Mouse (Mus musculus) gastrocnemius, adult 2 months (tissue): Measurements from ENCODE around the gene Zmynd15. TPM values are rescaled to one million over a fixed set of nuclear protein-coding genes. Genes with fewer than 3 reads are reported as not detected.
"Not testable (repeated sequence)": the region's sequence is repeated elsewhere in the genome, so short reads cannot be mapped to it uniquely, and the experiment has no call there.

Experiments
- DNase-seq: peaks from one replicate; pipeline ENCODE4 v3.0.0; 2022
- H3K27ac ChIP-seq: fragments of 200-600 bp; 2 replicates; pipeline ENCODE4 v1.8.1; 2022; ENCODE audit warnings: mild to moderate bottlenecking
- H3K4me3 ChIP-seq: fragments of 200-600 bp; 2 replicates; pipeline ENCODE4 v1.8.1; 2022; ENCODE audit warnings: mild to moderate bottlenecking, moderate library complexity
- CTCF ChIP-seq: fragments of 200-600 bp; IDR thresholded peaks from 2 replicates; pipeline ENCODE4 v1.8.1; 2022; ENCODE audit warnings: antibody characterized with exemption, mild to moderate bottlenecking, moderate library complexity
- intact Hi-C: fragments of 180-260 bp; cut with DNase I; formaldehyde crosslinking; loops from one replicate; pipeline ENCODE4 v1.15.1; 2025
- total RNA-seq, 2 experiments: library from RNA; stranded (reverse); gene quantifications; 2 replicates each; pipeline ENCODE4 v1.2.3; 2021

Gene Zmynd15
- total RNA-seq, 2 experiments from 2014 or later, result 0.75 TPM; not detected in 1

DNA sequence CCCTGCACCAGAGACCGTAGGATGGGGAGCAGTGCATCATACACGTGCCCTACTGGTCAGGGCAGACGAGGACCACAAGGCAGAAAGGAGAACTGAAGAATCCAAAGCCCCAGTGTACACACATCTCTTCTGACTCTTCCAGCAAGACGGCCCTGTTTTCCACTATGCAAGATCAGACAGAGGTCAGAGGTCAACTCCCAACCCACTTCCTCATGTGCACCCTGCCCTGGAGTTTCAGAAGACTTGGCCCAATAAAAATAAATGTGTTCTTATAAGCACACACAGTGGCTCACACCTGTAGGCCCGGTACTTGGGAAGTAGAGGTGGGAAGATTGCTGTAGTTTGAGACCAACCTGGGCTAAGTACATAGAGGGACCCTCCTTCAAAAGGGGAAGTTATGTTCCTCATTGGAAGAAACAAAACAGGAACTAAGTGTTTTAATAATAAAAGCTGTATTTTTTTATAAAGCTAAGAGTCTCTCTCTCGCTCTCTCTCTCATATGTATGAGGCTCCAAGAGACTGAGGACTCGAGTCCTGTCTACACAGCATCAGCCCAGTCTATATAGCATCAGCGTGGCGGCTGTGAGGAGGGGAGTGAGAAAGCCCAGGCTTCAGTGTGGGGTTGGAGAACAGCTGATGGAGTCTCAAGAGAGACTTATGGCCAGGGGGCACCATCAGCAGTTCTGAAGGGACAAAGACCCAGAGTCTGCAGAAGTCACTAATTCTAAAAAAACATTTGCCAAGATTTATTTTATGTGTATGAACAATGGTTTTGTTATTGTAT lies 5.8 kb upstream of the Zmynd15 start:
- H3K27ac ChIP-seq, result peak overlapping the region; percentile 12; the same call in 1 of the 2 replicates
- H3K4me3 ChIP-seq, result no peak overlapping the region
- intact Hi-C loops, result loop anchor here (2.0 kb wide), 1 partner anchor 53 kb away; no protein-coding TSS in a partner anchor
- TF ChIP-seq CTCF, result no peak
- no peak for DNase-seq

DNA sequence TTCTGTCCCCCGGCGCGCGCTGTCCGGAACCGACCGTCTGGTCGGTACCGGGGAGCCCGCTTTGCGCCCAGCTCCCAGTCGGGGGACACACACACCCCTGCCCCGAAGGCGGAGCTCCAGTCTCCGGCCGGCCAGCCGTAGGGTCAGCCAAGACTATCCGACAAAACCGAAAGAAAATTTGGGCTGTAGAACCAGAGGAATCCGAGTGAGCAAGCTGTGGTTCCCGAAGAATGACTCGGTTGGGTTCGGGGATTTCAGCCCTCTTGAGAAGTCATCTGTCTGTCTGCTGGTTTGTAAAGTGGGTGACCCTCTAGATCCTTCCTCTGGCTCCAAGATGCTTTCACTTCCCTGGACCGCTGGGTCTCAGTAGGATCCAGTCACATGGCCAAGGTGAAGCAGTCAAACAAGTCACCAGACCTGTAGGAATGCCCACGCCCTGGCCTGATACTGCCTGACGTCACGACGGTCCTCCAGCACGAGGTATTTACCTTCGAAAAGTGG lies 418 bp downstream of the Zmynd15 start, which contains the start of gene Cxcl16:
Gene Cxcl16, minus strand, starts transcription at position 384 of the 501 bp plus-strand sequence.
- no peak for TF ChIP-seq CTCF
- intact Hi-C loops, result no loop called here
- Histone ChIP-seq H3K27ac (peak within 1 kb of the TSS; percentile 83), H3K4me3 (peak within 1 kb of the TSS; percentile 84)
- DNase-seq, result peak; percentile 68

DNA sequence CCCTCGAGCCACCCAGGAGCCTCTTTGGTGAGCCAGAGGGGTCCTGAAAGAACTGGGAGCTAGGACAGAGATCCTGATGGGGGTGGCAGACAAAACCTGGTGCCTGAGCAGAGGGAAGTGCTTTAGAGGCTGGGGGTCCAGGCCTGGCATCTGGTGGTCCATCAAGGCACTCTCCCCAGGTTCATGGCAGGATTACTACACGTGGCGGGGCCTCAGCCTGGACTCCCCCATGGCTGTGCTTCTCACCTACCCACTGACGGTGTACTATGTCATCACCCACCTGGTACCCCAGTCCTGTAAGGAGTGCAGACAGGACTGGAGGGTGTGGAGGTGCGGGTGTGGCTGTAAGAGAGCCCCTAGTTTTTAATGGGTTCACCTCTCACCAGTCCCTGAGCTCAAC lies 4.7 kb downstream of the Zmynd15 start:
- Histone ChIP-seq H3K4me3 (no peak overlapping the region), H3K27ac (no peak overlapping the region)
- DNase-seq, result no peak
- intact Hi-C loops, result no loop called here
- TF ChIP-seq CTCF, result no peak

DNA sequence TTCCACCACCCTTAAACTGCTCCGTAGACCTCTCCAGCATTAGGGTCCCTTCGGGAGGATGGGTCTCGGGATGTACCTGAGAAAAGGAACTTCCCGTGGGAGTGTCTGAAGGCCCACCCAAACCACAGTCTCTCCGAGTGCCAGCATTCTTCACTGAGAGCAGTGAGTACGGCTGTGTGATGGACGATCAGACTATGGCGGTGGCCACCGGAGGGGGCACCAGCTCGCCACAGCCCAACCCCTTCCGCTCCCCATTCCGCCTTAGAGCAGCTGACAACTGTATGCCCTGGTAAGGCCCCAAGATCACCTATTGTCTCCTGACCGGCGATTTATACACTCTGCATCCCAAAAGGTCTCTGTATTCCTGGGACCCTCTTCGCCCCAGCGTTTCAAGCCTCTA lies 6.0 kb downstream of the Zmynd15 start:
- no peak for TF ChIP-seq CTCF
- intact Hi-C loops, result no loop called here
- DNase-seq, result no peak
- H3K4me3 ChIP-seq, result no peak overlapping the region
- no peak overlapping the region for H3K27ac ChIP-seq

DNA sequence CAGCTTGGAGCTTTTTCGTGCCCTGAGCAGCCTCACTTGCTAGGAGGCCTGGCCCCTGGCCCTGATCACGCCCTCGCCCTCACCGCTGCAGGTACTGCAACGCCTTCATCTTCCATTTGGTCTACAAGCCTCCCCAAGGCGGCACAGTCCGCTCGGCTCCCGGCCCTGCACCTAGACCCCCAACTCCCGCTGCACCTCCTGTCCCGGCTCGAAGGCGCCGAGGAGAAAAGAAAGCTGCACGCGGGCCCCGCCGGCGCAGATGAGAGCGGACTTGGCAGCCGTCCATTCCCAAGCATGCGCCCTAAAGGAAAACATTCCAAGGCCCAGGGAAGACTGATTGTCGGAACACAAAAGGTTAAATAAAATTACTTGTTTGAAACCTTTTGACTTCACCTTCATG lies 6.6 kb downstream of the Zmynd15 start:
- H3K4me3 ChIP-seq, result peak overlapping the region; percentile 64
- no peak overlapping the region for H3K27ac ChIP-seq
- DNase-seq, result peak; percentile 39
- intact Hi-C loops, result no loop called here
- no peak for TF ChIP-seq CTCF

DNA sequence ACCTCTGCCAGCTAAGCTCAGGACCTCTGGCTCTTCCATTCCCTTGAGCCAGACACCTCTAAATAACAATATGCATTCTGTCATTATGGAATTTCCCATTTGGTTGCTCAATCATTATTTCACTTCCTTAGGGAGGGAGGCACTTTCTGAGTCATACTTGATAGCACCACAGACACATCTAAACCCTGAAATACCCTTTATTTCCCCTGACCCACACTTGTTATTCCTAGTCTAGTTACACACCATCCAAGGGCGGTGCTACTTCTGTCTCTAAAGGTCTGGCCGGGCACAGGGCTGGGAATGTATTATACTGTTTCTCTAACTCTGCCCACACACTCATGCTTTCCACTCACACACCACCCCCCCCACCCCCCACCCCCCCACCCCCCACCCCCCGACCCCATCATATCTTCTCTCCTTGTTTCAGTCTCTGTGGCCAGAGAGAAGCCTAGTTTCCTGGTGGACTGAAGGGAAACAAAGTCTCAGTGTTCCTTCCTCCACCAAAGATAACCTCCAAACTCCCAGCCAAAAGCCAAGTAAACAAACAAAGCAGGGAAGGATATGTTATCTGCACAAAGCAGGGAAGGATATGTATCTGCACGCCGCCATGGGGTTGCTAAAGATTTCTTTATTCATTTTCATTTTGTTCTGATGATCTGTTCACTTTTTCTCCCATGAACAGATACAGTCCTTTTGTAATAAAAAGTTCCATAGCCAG lies 8.8 kb downstream of the Zmynd15 start:
- Histone ChIP-seq H3K27ac (peak overlapping the region; percentile 54), H3K4me3 (no peak overlapping the region)
- TF ChIP-seq CTCF, result no peak
- intact Hi-C loops, result no loop called here
- no peak for DNase-seq

DNA sequence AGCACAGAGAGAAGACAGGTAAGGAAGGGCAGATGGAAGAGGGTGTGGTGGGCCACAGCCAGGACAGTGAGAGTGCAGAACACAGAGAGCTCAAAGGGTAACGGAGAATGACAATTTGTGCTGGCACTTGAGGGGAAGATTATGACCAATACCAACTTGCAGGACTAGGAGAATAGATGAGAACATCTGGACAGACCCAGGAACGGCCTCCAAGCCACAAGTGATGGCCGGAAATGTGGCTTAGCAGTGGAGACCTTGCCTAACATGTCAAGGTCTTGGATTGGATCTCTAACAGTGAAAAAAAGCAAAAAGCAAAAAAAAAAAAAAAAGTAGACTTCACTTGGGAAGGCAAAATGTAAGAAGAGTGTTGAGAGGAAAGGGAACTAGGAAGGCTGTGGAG lies 10.5 kb downstream of the Zmynd15 start:
- no peak for DNase-seq
- no peak for TF ChIP-seq CTCF
- Histone ChIP-seq H3K27ac (no peak overlapping the region), H3K4me3 (no peak overlapping the region)
- intact Hi-C loops, result no loop called here

DNA sequence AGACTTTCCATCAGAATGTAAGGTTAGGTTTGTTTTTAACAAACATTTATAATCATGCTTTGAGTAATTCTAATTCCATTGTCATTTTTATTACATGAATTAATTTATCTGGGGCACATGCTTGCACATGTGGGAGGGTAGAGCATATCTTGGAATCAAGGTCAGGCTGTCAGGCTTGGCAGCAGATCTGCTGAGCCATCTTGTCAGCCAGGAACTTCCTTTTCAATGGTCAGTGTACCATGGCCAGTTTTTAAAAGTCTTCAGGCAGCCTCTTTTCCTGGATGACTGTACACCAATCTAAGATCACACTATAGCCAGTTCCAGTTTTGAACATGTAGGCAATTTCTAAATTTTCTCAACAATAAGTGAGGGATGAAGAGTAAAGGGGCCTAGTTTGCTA lies 13.5 kb downstream of the Zmynd15 start:
- Histone ChIP-seq H3K27ac (no peak overlapping the region), H3K4me3 (no peak overlapping the region)
- no peak for TF ChIP-seq CTCF
- intact Hi-C loops, result no loop called here
- no peak for DNase-seq

DNA sequence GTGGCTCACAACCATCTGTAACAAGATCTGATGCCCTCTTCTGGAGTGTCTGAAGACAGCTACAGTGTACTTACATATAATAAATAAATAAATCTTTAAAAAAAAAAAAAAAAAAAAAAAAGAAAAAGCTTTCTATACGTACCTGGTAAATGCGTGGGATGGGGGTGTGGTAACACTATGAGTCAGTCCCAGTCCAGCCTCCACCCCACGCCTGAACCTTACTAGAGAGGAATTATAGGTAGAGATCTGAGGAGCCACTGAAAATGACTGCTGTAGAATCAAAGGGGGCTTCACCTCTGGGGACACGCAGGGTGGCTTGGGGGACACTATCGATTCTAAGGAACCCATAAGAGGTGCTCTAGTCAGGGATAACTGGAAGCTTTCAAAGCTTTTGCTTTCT lies 14.1 kb downstream of the Zmynd15 start:
- intact Hi-C loops, DNase-seq, H3K4me3 ChIP-seq, H3K27ac ChIP-seq: not testable (repeated sequence)

DNA sequence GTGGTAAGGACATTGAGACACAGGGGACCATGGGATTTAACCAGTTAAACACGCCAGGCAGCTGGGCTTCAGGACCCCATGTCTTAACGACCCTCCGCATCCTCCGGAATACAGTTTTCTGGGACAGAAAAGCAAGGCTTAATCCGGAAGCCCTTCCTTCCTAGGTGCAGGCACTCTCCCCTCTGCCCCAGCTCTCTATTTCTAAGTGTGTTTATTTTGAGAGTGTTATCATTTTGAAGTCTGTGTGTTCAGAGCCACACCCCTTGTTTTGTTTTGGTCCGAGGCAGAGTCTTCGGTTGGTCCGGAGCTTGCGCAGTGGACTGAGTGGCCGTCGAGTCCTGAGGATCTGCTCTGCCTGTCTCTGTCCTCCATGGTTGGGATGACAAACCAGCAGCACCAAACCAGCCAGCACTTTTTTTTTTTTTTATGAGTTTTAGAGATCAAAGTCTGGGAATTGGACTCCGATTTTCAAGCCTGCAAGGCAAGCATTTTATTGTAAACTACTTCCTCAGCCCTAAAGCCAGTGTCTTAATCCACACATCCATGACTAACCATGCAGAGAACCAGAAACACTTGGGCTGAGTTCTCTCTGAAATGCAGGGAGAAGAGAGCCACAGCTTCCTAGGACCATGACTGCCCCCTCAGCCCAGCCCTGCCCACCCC lies 15.8 kb downstream of the Zmynd15 start:
- intact Hi-C loops, result no loop called here
- no peak for TF ChIP-seq CTCF
- Histone ChIP-seq H3K27ac (no peak overlapping the region), H3K4me3 (no peak overlapping the region)
- no peak for DNase-seq

DNA sequence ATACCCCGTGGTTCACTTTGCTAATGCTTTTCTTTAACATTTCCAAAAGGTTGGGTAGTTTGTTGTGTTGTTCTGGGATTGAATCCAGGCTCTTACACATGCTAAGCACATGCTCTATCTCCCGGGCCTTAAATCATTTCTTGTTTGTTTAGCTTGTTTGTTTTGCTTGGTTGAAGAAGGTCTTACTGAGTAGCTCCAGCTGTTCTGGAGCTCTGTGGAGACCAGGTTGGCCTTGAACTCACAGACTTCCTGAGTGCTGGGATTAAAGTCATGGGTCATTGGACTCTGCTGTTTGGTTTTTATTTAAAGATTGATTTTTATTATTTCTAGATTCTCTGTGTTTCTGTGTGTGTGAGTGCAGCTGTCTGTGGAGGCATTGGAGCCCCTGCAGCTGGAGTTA lies 26.3 kb downstream of the Zmynd15 start:
- intact Hi-C loops, result no loop called here
- Histone ChIP-seq H3K27ac (no peak overlapping the region), H3K4me3 (no peak overlapping the region)
- no peak for DNase-seq
- no peak for TF ChIP-seq CTCF

DNA sequence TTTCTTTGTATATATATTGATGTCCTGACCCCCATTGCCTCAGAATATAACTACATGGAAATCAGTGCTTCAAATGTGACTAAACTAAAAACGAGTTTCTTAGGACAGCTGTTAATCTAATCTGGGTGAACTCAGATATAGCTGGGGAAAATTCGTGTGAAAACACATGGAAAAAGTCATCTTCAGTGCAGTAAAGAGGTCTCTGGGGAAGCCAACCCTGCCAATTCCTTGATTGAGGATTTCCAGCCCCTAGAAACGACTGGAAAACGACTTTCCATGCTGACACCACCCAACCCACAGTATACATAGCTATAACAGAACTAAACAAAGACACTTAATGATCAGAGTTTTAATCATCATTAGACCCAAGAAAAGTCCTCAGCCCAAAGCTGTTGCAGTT lies 28.6 kb downstream of the Zmynd15 start:
- H3K27ac ChIP-seq, result no peak overlapping the region
- peak; percentile 33 for DNase-seq
- no peak for TF ChIP-seq CTCF
- no peak overlapping the region for H3K4me3 ChIP-seq
- intact Hi-C loops, result no loop called here

DNA sequence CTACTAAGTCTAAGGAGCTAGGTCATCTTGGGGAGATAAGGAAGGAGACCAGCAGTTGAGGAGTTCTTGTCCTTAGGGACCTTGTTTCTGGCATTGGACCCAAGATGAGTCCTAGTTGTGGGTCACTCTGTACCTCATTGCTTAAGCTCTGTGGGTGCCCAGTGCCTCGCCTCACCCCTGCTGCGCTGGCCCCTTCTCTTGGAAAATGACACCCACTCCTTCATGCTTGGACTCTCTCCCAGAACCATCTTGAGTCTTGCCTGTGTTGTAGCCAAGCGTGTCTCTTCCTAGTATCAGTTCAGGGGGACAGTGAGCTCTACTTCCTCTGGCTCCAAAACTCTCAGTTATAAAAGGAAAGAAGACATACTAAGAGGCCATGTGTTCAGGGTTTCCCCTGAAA lies 29.9 kb downstream of the Zmynd15 start:
- DNase-seq, result peak; percentile 79
- no peak for TF ChIP-seq CTCF
- intact Hi-C loops, result no loop called here
- Histone ChIP-seq H3K27ac (peak overlapping the region; percentile 81), H3K4me3 (no peak overlapping the region)
